Mouse (Mus musculus) kidney, embryonic 15.5 days (tissue): ENCODE results near the gene Tuba1a. TPM values are rescaled to one million over a fixed set of nuclear protein-coding genes. Genes with fewer than 3 reads are reported as not detected.
"Not testable (repeated sequence)": the region's sequence is repeated elsewhere in the genome, so short reads cannot be mapped to it uniquely, and the experiment has no call there.

Experiments
- ATAC-seq: fragments of 200-750 bp; cut with Nextera tagmentation; replicated peaks from 2 replicates; pipeline ENCODE4 v1.8.0; 2017; ENCODE audit warnings: moderate TSS enrichment; ENCODE audit not compliant: low FRiP score
- H3K27ac ChIP-seq: fragments of 300-500 bp; sonication (generic); 2 replicates; pipeline ENCODE4 v1.5.1; 2015; ENCODE audit warnings: mild to moderate bottlenecking, inconsistent platforms
- H3K27me3 ChIP-seq: fragments of 300-500 bp; sonication (generic); 2 replicates; pipeline ENCODE4 v1.6.1; 2015; ENCODE audit warnings: inconsistent platforms
- H3K36me3 ChIP-seq: fragments of 300-500 bp; sonication (generic); 2 replicates; pipeline ENCODE4 v1.6.1; 2015; ENCODE audit warnings: inconsistent platforms
- H3K4me1 ChIP-seq: fragments of 300-500 bp; sonication (generic); 2 replicates; pipeline ENCODE4 v1.6.1; 2015; ENCODE audit warnings: inconsistent platforms
- H3K4me2 ChIP-seq: fragments of 300-500 bp; sonication (generic); 2 replicates; pipeline ENCODE4 v1.6.1; 2015; ENCODE audit warnings: moderate library complexity, mild to moderate bottlenecking, inconsistent platforms
- H3K4me3 ChIP-seq: fragments of 300-500 bp; sonication (generic); replicated peaks from 2 replicates; pipeline ENCODE4 v1.5.1; 2015; ENCODE audit warnings: mild to moderate bottlenecking, inconsistent platforms
- H3K9ac ChIP-seq: fragments of 300-500 bp; sonication (generic); 2 replicates; pipeline ENCODE4 v1.6.1; 2015; ENCODE audit warnings: mild to moderate bottlenecking, inconsistent platforms
- H3K9me3 ChIP-seq: fragments of 300-500 bp; sonication (generic); replicated peaks from 2 replicates; pipeline ENCODE4 v1.6.1; 2016; ENCODE audit warnings: inconsistent platforms
- WGBS: fragments of 180-500 bp; shearing (Covaris S2); methylation state at CpG from one replicate; pipeline ENCODE4 v1.1.7; 2015; ENCODE audit warnings: mixed read lengths; 5-methylcytosine and 5-hydroxymethylcytosine counted together
- polyA plus RNA-seq: library from polyadenylated mRNA; unstranded; fragments of >200 nt; fragmentation: Nextera tagmentation; extraction: Ambion mirVana; gene quantifications from 2 replicates; pipeline ENCODE4 v1.2.1, GENCODE M21; 2015

Tuba1a gene
- polyA plus RNA-seq, 1 experiment from 2014 or later = 1,029 TPM

DNA sequence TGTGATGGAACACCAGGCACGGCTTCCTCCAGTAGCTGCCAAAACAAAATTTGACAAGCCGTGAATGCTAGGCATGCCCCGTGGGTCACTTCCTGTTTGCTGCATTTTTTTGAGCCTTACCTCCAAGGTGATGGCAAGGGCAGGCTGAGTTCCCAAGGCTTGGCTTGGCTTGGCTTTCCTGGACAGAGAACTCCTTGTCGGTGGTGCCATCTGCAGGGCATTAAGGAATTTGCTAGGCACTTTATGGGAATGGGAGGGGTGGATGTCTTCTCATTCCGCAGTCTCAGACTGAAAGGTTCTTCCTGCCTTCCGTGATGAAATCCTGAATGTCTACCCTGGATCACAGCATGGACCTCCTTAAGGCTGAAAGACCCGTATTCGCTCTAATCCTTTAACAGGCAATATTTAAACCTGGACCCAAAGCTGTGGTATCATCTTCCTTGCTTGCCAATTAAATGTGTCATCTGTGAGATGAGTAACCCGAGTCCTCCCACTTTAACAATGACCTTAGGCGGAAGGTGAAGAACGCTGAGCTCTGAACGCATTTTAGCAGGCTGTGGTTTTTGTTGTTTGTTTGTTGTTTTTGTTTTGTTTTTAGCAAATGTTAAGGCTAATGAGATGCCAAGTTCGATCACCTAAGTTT lies 24.8 kb downstream of the Tuba1a start:
- Histone ChIP-seq H3K4me1 (peaks cover 16% of the 10 kb centered on the region), H3K27ac (peak overlapping the region; percentile 49), H3K36me3 (peaks cover 12% of the 10 kb centered on the region), H3K4me3 (peak overlapping the region; percentile 8; the same call in 1 of the 2 replicates), H3K9ac (no peak overlapping the region), H3K9me3 (no peaks in the 10 kb centered on the region), H3K4me2 (peak overlapping the region; percentile 30; the same call in 1 of the 2 replicates), H3K27me3 (no peaks in the 10 kb centered on the region)
- WGBS = 11% methylated on average over 13 of the region's 13 CpGs
- peak; percentile 72 for ATAC-seq

- H3K4me1 ChIP-seq = peaks cover 13% of the 10 kb centered on the region; the same call in 1 of the 2 replicates
- ATAC-seq = no peak
- H3K9me3 ChIP-seq = no peaks in the 10 kb centered on the region
- no peaks in the 10 kb centered on the region for H3K27me3 ChIP-seq
- 81% methylated on average over 5 of the region's 5 CpGs for WGBS
- no peak overlapping the region for H3K27ac ChIP-seq
- H3K4me2 ChIP-seq = no peak overlapping the region
- no peak overlapping the region for H3K4me3 ChIP-seq
- no peak overlapping the region for H3K9ac ChIP-seq
- peaks cover 12% of the 10 kb centered on the region for H3K36me3 ChIP-seq
Measured at GRCm38 (mm10) chr15:98927566-98927965, 25.9 kb downstream of the Tuba1a start.

- no peak for ATAC-seq
Measured at GRCm38 (mm10) chr15:98924682-98925081, 28.8 kb downstream of the Tuba1a start.

GRCm38 (mm10) chr15:98923031-98923537 lies 30.4 kb downstream of the Tuba1a start:
- no peak overlapping the region for H3K27ac ChIP-seq
- H3K9me3 ChIP-seq = no peaks in the 10 kb centered on the region
- H3K4me3 ChIP-seq = no peak overlapping the region
- peaks cover 5% of the 10 kb centered on the region; the same call in 1 of the 2 replicates for H3K4me1 ChIP-seq
- no peaks in the 10 kb centered on the region for H3K27me3 ChIP-seq
- no peak overlapping the region for H3K9ac ChIP-seq
- no peak overlapping the region for H3K4me2 ChIP-seq
- no peaks in the 10 kb centered on the region for H3K36me3 ChIP-seq
- 87% methylated on average over 2 of the region's 2 CpGs for WGBS
- ATAC-seq = no peak

More at GRCm38 (mm10) chr15:98924682-98925081, 28.8 kb downstream of the Tuba1a start:
- H3K9me3 ChIP-seq = no peaks in the 10 kb centered on the region
- 75% methylated on average over 3 of the region's 3 CpGs for WGBS
- H3K27ac ChIP-seq = no peak overlapping the region
- no peaks in the 10 kb centered on the region for H3K36me3 ChIP-seq
- no peak overlapping the region for H3K4me3 ChIP-seq
- H3K4me2 ChIP-seq = no peak overlapping the region
- no peaks in the 10 kb centered on the region for H3K27me3 ChIP-seq
- no peak overlapping the region for H3K9ac ChIP-seq
- H3K4me1 ChIP-seq = peaks cover 6% of the 10 kb centered on the region; the same call in 1 of the 2 replicates

GRCm38 (mm10) chr15:98922581-98922980 lies 30.9 kb downstream of the Tuba1a start:
- Histone ChIP-seq H3K27ac (no peak overlapping the region), H3K9ac (no peak overlapping the region), H3K4me2 (no peak overlapping the region), H3K9me3 (no peaks in the 10 kb centered on the region), H3K4me3 (no peak overlapping the region), H3K36me3 (no peaks in the 10 kb centered on the region), H3K4me1 (peaks cover 5% of the 10 kb centered on the region; the same call in 1 of the 2 replicates), H3K27me3 (no peaks in the 10 kb centered on the region)
- no peak for ATAC-seq
- WGBS = 55% methylated on average over 3 of the region's 3 CpGs

DNA sequence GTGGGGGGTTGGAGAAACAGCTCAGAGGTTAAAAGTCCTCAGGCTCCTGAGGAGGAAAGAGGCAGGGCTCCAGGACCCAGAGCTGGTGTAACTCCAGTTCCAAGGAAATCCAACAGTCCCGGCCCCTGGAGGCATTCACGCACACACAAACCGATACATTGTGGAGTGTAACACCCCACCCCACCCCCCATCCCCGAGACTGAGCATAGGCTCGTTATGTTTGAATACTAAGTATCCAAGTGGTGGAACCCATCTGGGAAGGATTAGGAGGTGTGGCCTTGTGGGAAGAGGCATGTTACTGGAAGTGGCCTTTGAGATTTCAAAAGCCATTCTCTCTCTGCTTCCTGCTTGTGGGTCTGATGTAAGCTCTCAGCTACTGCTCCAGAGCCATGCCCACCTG lies 32.0 kb downstream of the Tuba1a start:
- Histone ChIP-seq H3K27me3 (no peaks in the 10 kb centered on the region), H3K9me3 (no peaks in the 10 kb centered on the region), H3K27ac (no peak overlapping the region), H3K4me1 (peaks cover 13% of the 10 kb centered on the region), H3K36me3 (no peaks in the 10 kb centered on the region), H3K4me3 (no peak overlapping the region), H3K4me2 (no peak overlapping the region), H3K9ac (no peak overlapping the region)
- ATAC-seq = no peak
- WGBS = 90% methylated on average over 5 of the region's 5 CpGs

DNA sequence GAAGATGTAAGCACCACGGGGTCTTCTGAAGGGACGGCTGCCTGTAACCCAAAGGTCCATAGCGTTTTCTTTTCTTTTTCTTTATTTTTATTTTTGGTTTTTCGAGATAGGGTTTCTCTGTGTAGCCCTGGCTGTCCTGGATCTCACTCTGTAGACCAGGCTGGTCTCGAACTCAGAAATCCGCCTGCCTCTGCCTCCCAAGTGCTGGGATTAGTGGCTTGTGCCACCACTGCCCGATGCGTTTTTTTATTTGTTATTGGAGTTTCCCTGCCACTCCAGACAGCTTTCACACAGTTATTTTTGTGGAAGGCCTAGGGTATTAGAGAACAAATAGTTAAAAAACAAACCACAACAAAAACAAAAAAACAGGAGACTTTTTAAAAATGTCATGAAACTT lies 35.0 kb downstream of the Tuba1a start:
- not testable (repeated sequence) for ATAC-seq, H3K9me3 ChIP-seq, H3K36me3 ChIP-seq, H3K27me3 ChIP-seq
- Histone ChIP-seq H3K27ac (peak overlapping the region; percentile 98), H3K9ac (peak overlapping the region; percentile 79), H3K4me2 (peak overlapping the region; percentile 90), H3K4me1 (peaks cover 23% of the 10 kb centered on the region), H3K4me3 (peak overlapping the region; percentile 94)
- 23% methylated on average over 8 of the region's 8 CpGs for WGBS

DNA sequence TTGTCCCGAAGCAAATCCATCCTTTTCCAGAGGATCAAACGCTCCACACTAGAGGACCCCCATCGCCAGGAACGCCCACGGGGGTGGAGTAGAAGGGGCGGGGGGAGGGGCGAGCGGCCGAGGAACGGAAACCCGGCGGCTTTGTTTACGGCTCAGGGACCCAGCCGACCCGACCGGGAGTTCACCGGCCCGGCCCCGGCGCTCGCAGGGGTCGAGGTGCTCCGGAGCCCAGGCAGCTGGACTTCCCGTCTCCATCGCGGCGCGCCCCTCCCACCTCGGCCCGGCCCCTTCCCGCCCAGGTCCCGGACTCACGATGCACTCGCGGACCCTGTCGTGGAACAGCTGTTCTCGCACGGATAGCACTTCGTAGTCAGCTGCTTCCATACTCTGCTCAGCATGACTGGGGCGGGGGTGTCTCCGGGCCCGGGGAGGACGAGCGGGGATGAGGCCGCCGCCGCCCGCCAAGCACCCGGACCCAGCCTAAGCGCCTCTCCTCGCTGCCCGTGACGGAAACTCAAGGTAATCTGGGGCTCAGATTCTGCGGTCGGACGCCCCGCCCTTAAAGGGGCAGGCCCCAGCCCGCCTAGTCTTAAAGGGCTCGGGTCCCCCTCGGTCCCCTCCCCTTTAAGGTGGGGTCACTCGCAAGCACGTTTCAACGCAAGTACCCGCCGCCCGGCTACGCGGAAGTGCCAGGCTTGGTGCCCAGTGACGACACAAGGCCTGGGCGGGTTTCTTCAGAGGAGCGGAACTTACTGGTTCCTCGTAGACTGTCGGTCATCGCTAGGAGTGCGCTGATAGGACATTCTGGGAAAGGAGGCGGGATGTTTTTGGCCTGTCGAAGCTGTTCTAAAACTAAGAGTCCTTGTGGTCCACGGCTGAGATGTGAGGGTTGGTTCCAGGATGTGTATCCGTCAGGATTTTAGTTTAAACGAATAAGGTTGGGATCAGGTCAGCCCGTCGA lies 35.7 kb downstream of the Tuba1a start, which contains the start of gene Lmbr1l:
Lmbr1l (minus strand) TSS at position 694 of the 961 bp plus-strand sequence.
- Histone ChIP-seq H3K4me2 (peak within 1 kb of the TSS; percentile 90), H3K9ac (peak within 1 kb of the TSS; percentile 79), H3K27me3 (no peaks in the 10 kb centered on the region), H3K9me3 (no peaks in the 10 kb centered on the region), H3K4me1 (peaks cover 23% of the 10 kb centered on the region), H3K36me3 (peaks cover 11% of the 10 kb centered on the region), H3K27ac (peak within 1 kb of the TSS; percentile 98), H3K4me3 (peak within 1 kb of the TSS; percentile 94)
- WGBS = under 1% methylated on average over 76 of the region's 82 CpGs
- peak; percentile 98 for ATAC-seq

GRCm38 (mm10) chr15:98917091-98917490 lies 36.4 kb downstream of the Tuba1a start:
- 0% methylated on average over 14 of the region's 14 CpGs for WGBS
- Histone ChIP-seq H3K27ac (peak overlapping the region; percentile 98), H3K27me3 (no peaks in the 10 kb centered on the region), H3K9ac (peak overlapping the region; percentile 79), H3K4me1 (peaks cover 23% of the 10 kb centered on the region), H3K36me3 (peaks cover 18% of the 10 kb centered on the region), H3K9me3 (no peaks in the 10 kb centered on the region), H3K4me2 (peak overlapping the region; percentile 90), H3K4me3 (peak overlapping the region; percentile 94)
- no peak for ATAC-seq

- H3K4me2 ChIP-seq = 0 out of 2 replicates have a peak overlapping the region, but pooled peaks have one; percentile 90
- ATAC-seq = no peak
Measured at GRCm38 (mm10) chr15:98916016-98916415, 37.5 kb downstream of the Tuba1a start.

GRCm38 (mm10) chr15:98914903-98915302 lies 38.6 kb downstream of the Tuba1a start:
- Histone ChIP-seq H3K27me3 (no peaks in the 10 kb centered on the region), H3K4me3 (no peak overlapping the region), H3K9ac (no peak overlapping the region), H3K36me3 (peaks cover 40% of the 10 kb centered on the region), H3K4me1 (peaks cover 23% of the 10 kb centered on the region), H3K9me3 (no peaks in the 10 kb centered on the region), H3K4me2 (no peak overlapping the region), H3K27ac (no peak overlapping the region)
- ATAC-seq = no peak
- WGBS = 89% methylated on average over 6 of the region's 6 CpGs

More at GRCm38 (mm10) chr15:98916016-98916415, 37.5 kb downstream of the Tuba1a start:
- Histone ChIP-seq H3K9me3 (no peaks in the 10 kb centered on the region), H3K27ac (no peak overlapping the region), H3K36me3 (peaks cover 29% of the 10 kb centered on the region), H3K9ac (no peak overlapping the region), H3K4me1 (peaks cover 23% of the 10 kb centered on the region), H3K4me3 (0 out of 2 replicates have a peak overlapping the region, but pooled peaks have one; percentile 94), H3K27me3 (no peaks in the 10 kb centered on the region)
- WGBS = 75% methylated on average over 4 of the region's 4 CpGs
